In genomic region chr2:158965003-158965665, GRCm38 (mm10) we compare ENCODE assay signal across 8 mouse cellular contexts.
DNase-seq lines count a peak whose midpoint lies in the region; ATAC-seq lines count a peak whose summit lies in the region.

No protein-coding gene starts in this region.

- no peak overlapping the region for H3K9ac ChIP-seq in forebrain, embryonic 13.5 days
- H3K9ac ChIP-seq in stomach, embryonic 16.5 days (ENCODE audit: low read length): no peak overlapping the region

- H3K27ac ChIP-seq in forebrain, embryonic 13.5 days: peak overlapping the region; percentile 40; the same call in 1 of the 2 replicates
- H3K27ac ChIP-seq in forebrain, embryonic 10.5 days: no peak overlapping the region
- H3K27ac ChIP-seq in stomach, embryonic 16.5 days (ENCODE audit: low read length): no peak overlapping the region
- H3K27ac ChIP-seq in midbrain, embryonic 10.5 days (replicated peaks): no peak overlapping the region

- H3K4me3 ChIP-seq in forebrain, embryonic 13.5 days: no peak overlapping the region
- no peak overlapping the region for H3K4me3 ChIP-seq in forebrain, embryonic 10.5 days
- H3K4me3 ChIP-seq in stomach, embryonic 16.5 days (replicated peaks; ENCODE audit: low read length): no peak overlapping the region
- H3K4me3 ChIP-seq in midbrain, embryonic 10.5 days: no peak overlapping the region

- ATAC-seq in forebrain, embryonic 13.5 days: peak; percentile 75
- ATAC-seq in stomach, embryonic 16.5 days (ENCODE audit: insufficient read depth, low FRiP score): 0 out of 2 replicates have a peak, but pooled peaks have one; percentile 37
- no peak for ATAC-seq in erythroid progenitor cell, adult 5-6 weeks (replicated peaks; ENCODE audit: low FRiP score, poor library complexity, severe bottlenecking)

- H3K4me1 ChIP-seq in forebrain, embryonic 13.5 days: no peaks in the 10 kb centered on the region
- H3K4me1 ChIP-seq in forebrain, embryonic 10.5 days: no peaks in the 10 kb centered on the region
- no peaks in the 10 kb centered on the region for H3K4me1 ChIP-seq in stomach, embryonic 16.5 days (ENCODE audit: control insufficient read depth, insufficient read depth, low read length)
- no peaks in the 10 kb centered on the region for H3K4me1 ChIP-seq in midbrain, embryonic 10.5 days

- H3K36me3 ChIP-seq in forebrain, embryonic 13.5 days (ENCODE audit: poor library complexity, severe bottlenecking): no peaks in the 10 kb centered on the region
- H3K36me3 ChIP-seq in forebrain, embryonic 10.5 days (replicated peaks): no peaks in the 10 kb centered on the region
- no peaks in the 10 kb centered on the region for H3K36me3 ChIP-seq in stomach, embryonic 16.5 days (ENCODE audit: control insufficient read depth, insufficient read depth, low read length)
- no peaks in the 10 kb centered on the region for H3K36me3 ChIP-seq in midbrain, embryonic 10.5 days

- DNase-seq in forebrain, embryonic 10.5 days (ENCODE audit: extremely low spot score, low spot score): no peak
- DNase-seq in adrenal gland, postnatal 10 days: peak; percentile 51
- DNase-seq in heart, postnatal 36 days: peak; percentile 49 to 51
- peak; percentile 80 to 94 for DNase-seq in left cerebral cortex, postnatal 25 days (ENCODE audit: low spot score in 2 of 2)
- DNase-seq in midbrain, embryonic 10.5 days (ENCODE audit: low spot score): no peak

- no peaks in the 10 kb centered on the region for H3K27me3 ChIP-seq in forebrain, embryonic 13.5 days
- H3K27me3 ChIP-seq in forebrain, embryonic 10.5 days (ENCODE audit: poor library complexity, severe bottlenecking): no peaks in the 10 kb centered on the region
- H3K27me3 ChIP-seq in stomach, embryonic 16.5 days (ENCODE audit: control insufficient read depth, insufficient read depth, low read length): no peaks in the 10 kb centered on the region
- H3K27me3 ChIP-seq in midbrain, embryonic 10.5 days (ENCODE audit: low read depth, poor library complexity, severe bottlenecking): no peaks in the 10 kb centered on the region

- H3K9me3 ChIP-seq in forebrain, embryonic 13.5 days (replicated peaks): no peaks in the 10 kb centered on the region
- H3K9me3 ChIP-seq in forebrain, embryonic 10.5 days: no peaks in the 10 kb centered on the region
- H3K9me3 ChIP-seq in stomach, embryonic 16.5 days (replicated peaks; ENCODE audit: control insufficient read depth, low read length): no peaks in the 10 kb centered on the region
- H3K9me3 ChIP-seq in midbrain, embryonic 10.5 days (replicated peaks): no peaks in the 10 kb centered on the region

- intact Hi-C loops in heart, postnatal 36 days (cut with DNase I): no loop called here
- intact Hi-C loops in left cerebral cortex, postnatal 25 days (cut with DNase I): no loop called here

- WGBS in forebrain, embryonic 13.5 days: 49% methylated on average over 6 of the region's 6 CpGs
- WGBS in forebrain, embryonic 10.5 days: 90% methylated on average over 6 of the region's 6 CpGs
- WGBS in stomach, embryonic 16.5 days: 51% methylated on average over 6 of the region's 6 CpGs
- WGBS in midbrain, embryonic 10.5 days: 90% methylated on average over 6 of the region's 6 CpGs

- no peak overlapping the region for H3K4me2 ChIP-seq in forebrain, embryonic 13.5 days
- no peak overlapping the region for H3K4me2 ChIP-seq in stomach, embryonic 16.5 days (ENCODE audit: low read depth, low read length)

Comparison
In these comparisons a context has a peak if more than half of its experiments do, and no peak if none do; other contexts are left out.
1. DNase-seq: peak in adrenal gland, postnatal 10 days (single experiment), heart, postnatal 36 days (2 of 2) and left cerebral cortex, postnatal 25 days (2 of 2); none in forebrain, embryonic 10.5 days (single experiment) and midbrain, embryonic 10.5 days (single experiment).